Mouse (Mus musculus) left cerebral cortex, postnatal 4 days (tissue): ENCODE measurements around the gene Scrn3. TPM values are rescaled to one million over a fixed set of nuclear protein-coding genes. Genes with fewer than 3 reads are reported as not detected.

Experiments
- DNase-seq: peaks from one replicate; pipeline ENCODE4 v3.0.0-alpha.2; 2022
- intact Hi-C: fragments of 180-260 bp; cut with DNase I; formaldehyde crosslinking; loops from one replicate; pipeline ENCODE4 v1.15.1; 2025
- total RNA-seq, 2 experiments: library from RNA; stranded (reverse); gene quantifications; 2 replicates each; pipeline ENCODE4 v1.2.3; 2021

Gene Scrn3
- total RNA-seq = 1 to 10 TPM; 3.4 to 4.1 TPM

DNA sequence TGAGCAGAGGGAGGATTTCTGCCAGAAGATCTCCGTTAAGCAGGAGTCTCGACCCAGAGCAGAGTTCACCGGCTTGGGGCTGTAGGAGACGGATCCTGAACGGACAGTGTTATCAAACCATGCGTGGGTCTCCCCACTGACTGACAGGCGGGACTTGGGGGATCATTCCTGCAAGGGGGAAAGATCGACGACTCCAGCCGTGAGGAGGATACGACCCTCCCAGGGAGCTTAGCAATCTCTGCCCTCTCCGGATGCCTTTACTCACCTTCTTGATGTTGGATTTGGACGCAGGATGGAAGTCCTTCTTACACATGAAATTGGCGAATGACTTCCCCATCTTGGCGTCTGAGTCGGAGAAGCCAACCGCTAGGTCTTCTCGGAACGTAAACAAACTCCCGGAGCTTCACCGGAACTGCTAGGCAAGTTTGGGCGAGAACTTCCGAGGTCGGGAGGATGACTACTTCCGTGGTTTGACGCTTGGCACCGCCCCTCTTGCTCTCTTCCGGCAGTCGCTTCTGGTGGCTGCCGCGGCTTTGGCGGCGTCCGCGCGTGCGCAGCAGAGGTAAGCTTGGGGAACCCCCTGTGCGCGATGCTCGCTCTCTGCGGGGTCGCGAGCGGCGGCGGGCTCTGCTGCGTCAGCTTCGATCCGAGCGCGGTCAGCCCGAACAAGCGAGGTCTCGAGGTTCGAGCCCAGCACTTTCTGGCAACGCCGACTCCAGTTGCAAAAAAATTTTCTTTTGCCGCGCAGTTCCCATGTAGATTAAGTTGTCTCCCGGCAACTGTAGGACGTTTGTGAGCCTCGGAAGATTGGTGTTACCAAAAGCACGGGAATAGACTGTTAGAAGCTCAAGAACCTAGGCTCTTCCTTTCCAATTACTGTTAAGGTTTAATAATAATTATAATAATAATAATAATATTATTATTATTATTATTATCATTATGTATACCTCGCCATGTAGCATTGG is at the start of gene Scrn3, which contains the start of gene Cir1:
Gene Scrn3, plus strand, starts transcription at position 450 of the 965 bp plus-strand sequence.
Gene Cir1, minus strand, starts transcription at position 550 of the 965 bp plus-strand sequence.
- peak; percentile 97 for DNase-seq
- intact Hi-C loops = loop anchor here (5.0 kb wide), 1 partner anchor 70 kb away; no protein-coding TSS in a partner anchor

DNA sequence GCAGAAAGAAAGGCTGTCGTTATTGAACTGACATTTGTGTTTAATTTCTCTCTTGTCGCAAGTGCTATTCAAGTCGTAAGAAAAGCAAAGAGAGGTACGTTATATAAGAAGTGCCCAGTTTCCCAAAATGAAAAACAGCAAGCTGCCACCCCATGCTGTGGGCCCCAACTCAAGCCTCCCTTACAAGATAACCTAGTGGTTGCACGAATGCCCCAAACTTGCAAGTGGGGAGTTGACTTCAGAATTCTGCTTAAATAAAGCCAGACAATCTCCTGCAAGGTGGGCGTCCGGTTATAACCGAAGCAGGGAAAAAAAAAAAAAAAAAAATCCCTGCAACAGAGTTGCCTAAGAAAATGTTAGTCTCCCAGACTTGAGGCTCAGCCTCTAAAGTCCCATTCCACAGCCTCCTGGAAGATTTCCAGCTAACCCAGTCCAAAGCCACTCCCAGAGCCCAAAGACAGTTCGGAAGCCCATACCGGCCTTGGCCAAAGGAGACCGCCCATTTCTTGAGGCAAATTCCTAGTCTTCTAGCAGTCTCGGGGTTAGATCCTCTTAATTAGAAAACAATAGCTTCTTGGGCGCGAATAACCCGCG is 49.1 kb upstream of the Scrn3 start:
- DNase-seq = no peak
- intact Hi-C loops = no loop called here

DNA sequence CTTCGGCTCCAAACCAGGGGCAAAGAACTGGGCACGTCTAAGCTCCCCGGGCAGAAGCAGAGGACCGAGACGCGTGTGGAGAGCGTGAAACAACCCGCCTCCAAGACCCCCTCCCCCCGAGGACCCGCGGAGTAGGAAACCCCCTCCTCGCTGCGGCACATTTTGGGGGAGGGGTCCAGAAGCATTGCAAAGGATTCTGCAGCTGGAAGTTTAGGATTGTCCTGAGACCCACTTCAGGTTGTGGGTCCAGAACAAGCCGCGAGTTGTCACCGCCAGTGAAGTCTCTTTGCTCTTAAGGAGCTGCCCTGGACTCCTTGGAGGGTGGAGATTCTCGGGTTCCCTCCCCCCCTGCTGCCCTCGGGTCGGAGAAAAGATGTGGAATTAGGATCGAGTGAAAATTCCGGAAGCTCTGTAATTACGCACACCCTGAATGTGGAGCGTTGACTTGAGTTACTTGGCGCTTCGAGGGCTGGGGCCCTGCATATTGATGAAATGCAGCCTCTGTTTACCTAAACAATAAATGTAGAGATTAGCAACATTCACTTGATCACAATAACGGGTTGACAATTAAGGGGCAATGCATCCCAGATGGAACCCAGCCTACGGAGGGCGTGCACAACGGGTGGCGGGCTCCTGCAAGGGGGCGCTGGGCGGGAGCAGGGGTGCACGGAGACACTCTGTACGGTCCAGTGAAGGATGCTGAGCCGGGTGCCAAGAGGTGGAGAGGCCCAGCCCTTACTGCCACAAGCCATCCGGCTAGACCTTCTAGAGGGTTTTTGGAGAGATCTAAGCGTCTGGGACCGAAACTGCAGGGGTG is 48.4 kb upstream of the Scrn3 start:
- DNase-seq = no peak
- intact Hi-C loops = no loop called here

DNA sequence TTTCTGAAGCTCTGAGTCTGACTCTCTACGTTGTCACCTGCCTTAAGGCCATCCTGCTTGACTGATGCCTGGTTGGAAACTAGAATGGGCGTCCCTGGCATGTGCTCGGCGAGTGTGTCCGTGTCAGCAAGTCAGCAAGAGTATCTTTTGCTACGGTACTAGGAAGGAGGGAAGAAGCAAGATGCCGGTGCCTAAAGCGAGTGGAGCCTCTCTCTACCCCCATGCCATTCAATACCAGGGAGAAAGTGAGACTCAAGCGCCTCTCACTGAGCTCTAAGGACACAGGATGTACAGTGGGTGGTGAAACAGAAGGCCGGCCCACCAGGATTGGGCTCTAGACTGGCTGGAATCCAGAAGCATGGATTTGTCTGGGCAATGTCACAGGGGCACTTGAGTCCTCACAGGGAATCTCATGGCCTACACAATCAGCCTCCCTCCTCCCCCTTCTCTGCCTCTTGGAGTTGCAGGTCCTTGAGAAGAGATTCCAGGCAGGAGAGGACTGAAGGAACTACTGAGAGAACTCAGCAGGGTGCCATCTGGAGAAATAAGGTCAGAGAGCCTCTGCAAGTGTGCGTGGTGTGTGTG is 47.7 kb upstream of the Scrn3 start:
- no peak for DNase-seq
- intact Hi-C loops = loop anchor here (5.0 kb wide), 1 partner anchor 92 kb away; no protein-coding TSS in a partner anchor

DNA sequence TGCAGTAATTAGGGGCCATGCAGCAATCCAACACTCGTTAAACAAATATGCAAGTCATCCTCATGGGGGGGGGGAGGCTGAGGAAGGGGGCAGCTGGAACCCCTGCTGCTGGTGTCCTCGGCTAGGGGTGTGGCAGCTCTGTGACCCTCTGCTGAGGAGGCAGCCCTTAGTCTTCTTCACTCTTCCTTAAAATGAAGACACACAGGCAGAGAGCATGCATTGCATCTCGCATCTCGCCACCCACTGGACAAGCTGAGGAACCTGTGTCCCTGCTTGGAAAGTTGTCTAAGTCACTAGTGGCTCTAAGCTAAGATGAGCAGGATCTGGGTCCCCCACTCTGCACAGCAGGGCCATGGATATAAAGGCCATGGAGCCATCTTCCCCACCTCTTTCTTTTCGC is 46.4 kb upstream of the Scrn3 start:
- intact Hi-C loops = loop anchor here (5.0 kb wide), 1 partner anchor 94 kb away; no protein-coding TSS in a partner anchor
- no peak for DNase-seq

DNA sequence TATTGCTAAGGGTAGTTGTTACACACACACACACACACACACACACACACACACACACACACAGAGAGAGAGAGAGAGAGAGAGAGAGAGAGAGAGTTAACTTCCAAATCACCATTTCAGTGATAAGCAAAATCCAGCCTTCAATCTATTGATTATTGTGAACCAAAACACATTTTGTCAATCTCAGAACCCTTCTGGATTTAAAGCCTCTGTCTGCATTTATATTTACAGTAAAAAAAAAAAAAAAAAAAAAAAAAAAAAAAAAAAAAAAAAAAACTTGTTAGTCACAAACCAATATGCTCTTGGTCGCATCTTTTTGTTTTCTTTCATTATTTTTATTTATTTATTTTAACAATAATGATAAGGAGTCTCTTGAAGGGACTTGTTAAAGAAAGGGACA is 45.8 kb upstream of the Scrn3 start:
- no peak for DNase-seq
- intact Hi-C loops = loop anchor here (5.0 kb wide), 1 partner anchor 94 kb away; no protein-coding TSS in a partner anchor

DNA sequence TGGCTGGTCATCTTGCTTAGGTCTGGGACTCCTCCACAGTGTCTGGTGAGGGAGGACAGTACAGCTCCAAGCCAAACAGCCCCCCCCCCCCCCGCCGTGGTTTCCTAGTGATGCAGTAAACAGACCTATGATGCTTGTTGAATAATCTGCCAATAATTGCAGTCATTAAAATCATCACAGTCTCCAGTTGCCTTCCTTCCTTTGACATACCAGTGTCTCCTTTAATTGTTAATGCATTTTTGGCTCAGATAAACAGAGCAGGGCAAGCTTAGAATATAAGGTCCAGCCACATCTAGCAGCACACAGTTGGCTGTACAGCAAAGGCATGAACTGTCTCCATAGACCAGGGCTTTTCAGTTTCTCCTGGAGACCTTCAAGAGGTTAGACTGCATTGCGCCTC is 45.2 kb upstream of the Scrn3 start:
- intact Hi-C loops = loop anchor here (5.0 kb wide), 1 partner anchor 95 kb away; no protein-coding TSS in a partner anchor
- DNase-seq = no peak

DNA sequence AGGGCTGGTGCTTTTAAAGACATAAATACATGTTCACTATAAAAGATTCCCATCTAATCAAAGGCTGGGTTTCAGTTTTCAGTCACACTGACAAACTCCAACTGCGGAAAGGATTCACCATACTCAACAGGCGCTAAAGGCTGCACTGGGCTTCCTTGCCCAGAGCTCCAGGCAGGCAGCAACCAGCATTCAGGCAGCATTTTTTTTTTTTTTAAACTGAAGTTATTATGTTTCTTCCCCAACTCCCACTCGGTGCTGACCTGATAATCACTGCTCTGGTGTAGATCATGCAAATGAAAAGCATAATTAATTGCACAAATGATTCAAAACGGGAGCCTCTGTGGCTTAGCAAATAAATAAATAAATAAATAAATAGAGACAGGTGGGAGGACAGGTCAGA is 44.6 kb upstream of the Scrn3 start:
- DNase-seq = no peak
- intact Hi-C loops = loop anchor here (5.0 kb wide), 1 partner anchor 96 kb away; no protein-coding TSS in a partner anchor

DNA sequence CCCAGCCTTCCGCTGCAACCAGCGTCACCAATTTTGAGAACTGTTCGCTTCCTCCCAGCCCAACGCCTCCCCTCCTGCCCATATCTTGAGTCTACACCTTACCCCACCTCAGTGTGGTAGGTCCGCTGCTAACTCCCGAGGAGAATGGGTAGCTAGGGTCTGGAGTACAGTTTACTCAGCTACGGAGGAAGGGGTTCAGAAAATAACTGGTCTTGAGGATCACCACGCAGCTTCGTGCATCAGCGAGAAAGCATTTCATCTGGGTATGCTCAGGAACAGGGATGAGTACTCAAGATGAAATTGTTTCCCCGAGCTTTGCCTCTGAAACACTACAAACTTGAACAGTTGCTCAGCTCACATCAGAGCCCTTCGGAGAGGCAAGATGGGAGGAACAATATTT is 44.1 kb upstream of the Scrn3 start:
- DNase-seq = no peak
- intact Hi-C loops = loop anchor here (5.0 kb wide), 1 partner anchor 96 kb away; no protein-coding TSS in a partner anchor

DNA sequence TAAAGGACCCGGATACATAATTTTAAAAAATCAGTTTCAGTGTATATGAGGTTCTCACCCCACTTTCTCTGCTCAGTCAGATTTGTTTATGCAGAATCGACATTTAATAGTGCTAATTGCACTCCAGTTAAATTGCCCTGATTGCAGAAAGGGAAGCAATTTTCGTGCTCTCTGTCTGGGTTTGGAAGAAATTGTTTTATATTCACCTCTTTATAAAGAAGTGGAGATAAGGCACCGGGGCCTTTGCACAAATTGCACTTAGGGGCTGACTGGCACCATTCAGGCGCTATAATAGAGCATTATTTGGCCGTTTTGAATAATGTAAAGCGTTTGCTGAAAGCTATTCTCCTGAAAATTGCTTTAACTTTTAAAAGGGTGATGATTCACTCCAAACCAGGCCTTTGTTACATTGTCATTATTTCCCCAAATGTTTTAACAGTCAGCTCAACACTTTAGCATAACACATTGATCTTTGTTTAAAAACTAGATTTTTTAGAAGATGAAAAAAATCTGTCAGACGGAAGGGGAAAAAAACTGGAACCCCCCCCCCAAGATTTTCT is 43.5 kb upstream of the Scrn3 start:
- no peak for DNase-seq
- intact Hi-C loops = loop anchor here (5.0 kb wide), 1 partner anchor 97 kb away; no protein-coding TSS in a partner anchor

DNA sequence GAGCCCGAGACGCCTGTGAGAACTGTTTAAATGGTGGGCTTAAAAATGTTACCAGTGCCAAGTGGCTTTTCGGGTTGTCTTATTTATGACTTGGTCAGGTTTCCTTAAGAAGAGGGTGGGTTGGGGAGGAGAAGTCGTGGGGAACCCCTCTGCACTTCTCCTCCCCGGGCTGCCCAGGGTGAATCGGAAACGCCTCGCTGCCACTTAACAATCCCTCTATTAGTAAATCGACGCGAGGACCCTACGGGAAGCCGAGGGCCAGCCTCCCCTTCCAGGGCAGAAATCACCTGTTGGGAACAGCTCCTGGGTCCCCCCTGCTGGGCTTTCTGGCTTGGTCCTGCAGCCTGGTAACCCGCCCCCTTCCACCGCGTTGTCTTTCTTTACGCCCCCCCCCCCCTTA is 42.7 kb upstream of the Scrn3 start:
- no peak for DNase-seq
- intact Hi-C loops = loop anchor here (5.0 kb wide), 2 partner anchors 97 to 752 kb away; no protein-coding TSS in a partner anchor

DNA sequence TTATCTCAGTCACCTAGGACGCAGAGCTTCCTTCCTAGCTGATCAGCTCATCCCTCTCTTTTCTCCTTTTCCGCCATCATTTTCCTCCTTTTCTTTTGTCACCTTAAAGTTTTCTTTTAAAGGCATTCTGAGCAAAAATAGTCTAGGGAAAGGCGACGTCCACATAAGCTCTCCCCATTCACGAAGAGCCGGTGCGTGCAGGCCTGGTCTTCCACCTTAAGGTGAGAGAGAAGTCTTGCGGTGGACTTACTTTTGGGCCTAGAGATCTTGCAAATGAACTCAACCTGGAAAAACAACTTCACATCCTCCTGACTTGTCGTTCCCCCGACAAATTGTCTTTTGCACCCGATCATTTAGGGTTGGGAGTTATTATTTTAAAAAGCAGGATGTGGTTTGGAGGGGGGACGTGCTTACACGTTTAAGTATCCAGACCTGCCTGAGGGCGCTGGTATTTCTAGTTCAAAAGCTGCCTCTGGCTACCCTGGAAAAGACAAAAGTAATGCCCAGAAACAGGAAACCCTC is 42.3 kb upstream of the Scrn3 start:
- intact Hi-C loops = loop anchor here (5.0 kb wide), 1 partner anchor 753 kb away; no protein-coding TSS in a partner anchor
- no peak for DNase-seq

DNA sequence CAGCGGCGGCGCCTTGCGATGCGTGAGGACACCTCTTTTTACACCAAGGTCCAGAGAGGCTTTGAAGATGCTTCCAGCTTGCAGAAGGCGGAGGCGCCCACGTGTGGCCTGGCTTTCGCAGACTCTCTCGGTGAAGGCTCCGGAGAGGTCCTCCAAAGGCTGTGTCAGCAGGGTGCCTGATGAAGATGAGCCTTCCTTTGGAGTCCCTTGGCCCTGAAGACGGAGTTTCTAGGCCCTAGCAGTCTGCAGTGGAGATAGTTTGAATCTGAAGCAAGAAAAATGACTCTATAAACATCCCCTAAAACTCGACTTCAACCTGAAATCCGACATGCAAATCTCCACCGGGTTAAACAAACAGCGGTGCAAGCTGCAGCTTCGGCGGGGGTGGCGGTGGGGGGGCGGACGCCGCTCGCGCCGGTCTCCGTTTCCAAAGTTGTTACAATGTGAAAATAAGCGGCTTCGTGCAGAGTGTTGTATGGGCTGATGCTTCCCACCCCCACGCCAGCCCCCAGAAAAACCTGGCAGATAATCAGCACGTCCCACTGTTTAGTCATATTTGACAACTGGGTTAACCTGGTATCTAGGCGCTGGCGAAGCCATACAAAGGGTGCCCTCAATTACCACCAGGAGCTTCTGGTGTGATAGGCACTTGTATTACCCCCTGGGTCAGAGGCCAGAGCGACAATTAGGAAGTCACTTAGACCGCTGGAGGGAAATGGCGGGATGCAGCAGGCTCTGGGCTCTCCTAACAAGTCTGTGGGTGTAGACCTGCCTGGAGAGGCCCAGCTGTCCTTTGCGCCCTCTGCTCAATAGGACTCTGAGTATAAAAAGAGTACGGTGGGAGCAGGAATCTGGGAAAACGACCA is 41.6 kb upstream of the Scrn3 start:
- DNase-seq = peak; percentile 17

DNA sequence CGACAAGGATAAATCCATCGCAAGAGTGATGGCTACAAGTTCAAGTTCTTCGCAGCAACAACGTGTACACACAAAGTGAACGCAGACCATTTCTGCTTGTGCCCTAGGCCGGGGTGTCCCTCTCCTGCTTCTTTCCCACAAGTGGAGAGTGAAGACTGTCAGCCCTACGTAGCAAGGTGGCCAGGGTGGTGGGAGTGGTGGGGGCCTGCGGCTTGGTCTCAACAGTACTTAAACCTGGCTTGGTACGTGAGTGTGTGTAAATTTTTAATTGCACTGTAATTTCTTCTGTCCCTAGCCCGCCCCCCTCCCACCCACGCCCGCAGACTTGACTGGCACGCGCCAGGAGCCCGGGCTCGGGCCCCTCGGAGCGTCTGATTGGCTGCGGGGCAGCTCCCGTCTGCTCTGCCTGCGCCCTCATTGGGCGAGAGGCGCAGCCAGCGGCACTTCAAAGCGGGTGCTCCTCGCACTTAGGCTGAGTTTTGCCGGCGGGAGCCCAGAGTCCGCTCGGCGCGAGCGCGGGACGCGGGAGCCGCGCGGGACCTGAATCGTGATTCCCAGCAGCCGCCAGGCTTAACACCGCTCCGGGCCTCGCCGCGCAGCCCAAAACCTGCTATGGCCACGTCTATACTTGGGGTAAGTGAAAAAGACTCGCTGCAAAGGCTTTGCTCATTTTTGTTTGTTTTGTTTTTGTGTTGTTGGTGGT is 40.8 kb upstream of the Scrn3 start, which contains the start of gene Sp9:
Gene Sp9, plus strand, starts transcription at position 467 of the 703 bp plus-strand sequence.
- peak; percentile 49 for DNase-seq
- intact Hi-C loops = loop anchor here (5.0 kb wide), 1 partner anchor 754 kb away; no protein-coding TSS in a partner anchor

More for the DNA sequence above, 41.6 kb upstream of the Scrn3 start:
- intact Hi-C loops = loop anchor here (5.0 kb wide), 1 partner anchor 754 kb away; no protein-coding TSS in a partner anchor

DNA sequence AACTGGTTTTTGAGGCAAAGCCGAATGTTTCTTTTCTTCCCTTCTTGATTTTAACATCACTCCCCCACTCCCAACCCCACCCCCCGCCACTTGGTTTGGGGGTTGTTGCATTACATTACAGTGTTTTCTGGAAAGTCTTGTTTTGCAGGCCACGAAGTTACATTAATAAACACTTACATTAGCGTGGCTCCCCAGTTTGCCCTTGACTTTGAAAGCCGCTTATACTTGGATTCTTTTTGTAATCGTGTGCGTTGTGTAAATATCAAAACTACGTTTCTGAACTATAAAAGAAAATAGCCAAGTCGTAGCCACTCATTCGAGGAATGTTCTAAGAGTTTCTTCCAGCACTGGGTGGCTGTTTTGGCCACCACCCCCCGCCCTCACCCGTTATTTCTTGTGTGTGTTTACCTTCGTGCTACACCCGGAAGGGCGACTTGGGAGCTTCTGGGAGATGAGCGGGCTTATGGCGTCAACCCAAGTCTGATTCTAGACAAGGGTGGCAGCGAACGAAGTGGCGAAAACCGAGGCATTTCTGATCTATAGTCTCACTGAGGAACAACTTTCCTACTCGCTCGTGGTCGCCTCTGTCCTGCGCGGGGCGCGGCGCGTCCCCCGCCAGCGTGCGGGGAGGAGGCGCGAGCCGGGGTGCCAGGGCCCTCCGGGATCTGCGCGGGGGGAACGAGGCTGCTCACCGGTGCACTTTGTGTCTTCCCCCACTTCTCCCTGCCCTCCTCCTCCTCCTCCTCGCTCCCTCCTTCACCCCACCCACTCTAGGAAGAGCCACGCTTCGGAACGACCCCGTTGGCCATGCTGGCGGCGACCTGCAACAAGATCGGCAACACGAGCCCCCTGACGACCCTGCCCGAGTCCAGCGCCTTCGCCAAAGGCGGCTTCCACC is 39.8 kb upstream of the Scrn3 start:
- DNase-seq = no peak
- intact Hi-C loops = loop anchor here (5.0 kb wide), 1 partner anchor 755 kb away; no protein-coding TSS in a partner anchor
